Mouse (Mus musculus) hindbrain, embryonic 13.5 days (tissue): ENCODE measurements around the gene Gabrb3. TPM values are rescaled to one million over a fixed set of nuclear protein-coding genes. Genes with fewer than 3 reads are reported as not detected.

Experiments used
- ATAC-seq: fragments of 200-750 bp; cut with Nextera tagmentation; 2 replicates; pipeline ENCODE4 v1.8.0; 2017; ENCODE audit warnings: moderate TSS enrichment; ENCODE audit not compliant: low FRiP score
- H3K27ac ChIP-seq: fragments of 300-500 bp; sonication (generic); 2 replicates; pipeline ENCODE4 v1.5.1; 2015; ENCODE audit warnings: inconsistent platforms, mild to moderate bottlenecking, moderate library complexity
- H3K27me3 ChIP-seq: fragments of 300-500 bp; sonication (generic); 2 replicates; pipeline ENCODE4 v1.6.1; 2015; ENCODE audit warnings: mild to moderate bottlenecking, inconsistent platforms
- H3K36me3 ChIP-seq: fragments of 300-500 bp; sonication (generic); 2 replicates; pipeline ENCODE4 v1.6.1; 2015; ENCODE audit warnings: mild to moderate bottlenecking, inconsistent platforms
- H3K4me1 ChIP-seq: fragments of 300-500 bp; sonication (generic); replicated peaks from 2 replicates; pipeline ENCODE4 v1.6.1; 2015; ENCODE audit warnings: inconsistent platforms
- H3K4me2 ChIP-seq: fragments of 300-500 bp; sonication (generic); 2 replicates; pipeline ENCODE4 v1.6.1; 2015; ENCODE audit warnings: inconsistent platforms, mild to moderate bottlenecking, moderate library complexity
- H3K4me3 ChIP-seq: fragments of 300-500 bp; sonication (generic); 2 replicates; pipeline ENCODE4 v1.5.1; 2015; ENCODE audit warnings: mild to moderate bottlenecking, inconsistent platforms
- H3K9ac ChIP-seq: fragments of 300-500 bp; sonication (generic); 2 replicates; pipeline ENCODE4 v1.6.1; 2015; ENCODE audit warnings: mild to moderate bottlenecking, inconsistent platforms
- H3K9me3 ChIP-seq: fragments of 300-500 bp; sonication (generic); 2 replicates; pipeline ENCODE4 v1.6.1; 2016; ENCODE audit warnings: inconsistent platforms
- WGBS: fragments of 180-500 bp; shearing (Covaris S2); methylation state at CpG from one replicate; pipeline ENCODE4 v1.1.7; 2015; 5-methylcytosine and 5-hydroxymethylcytosine counted together
- polyA plus RNA-seq: library from polyadenylated mRNA; unstranded; fragments of >200 nt; fragmentation: Nextera tagmentation; extraction: Ambion mirVana; gene quantifications from 2 replicates; pipeline ENCODE4 v1.2.1, GENCODE M21; 2015

Gabrb3 gene
- polyA plus RNA-seq, 1 experiment from 2014 or later, result 32.3 TPM

DNA sequence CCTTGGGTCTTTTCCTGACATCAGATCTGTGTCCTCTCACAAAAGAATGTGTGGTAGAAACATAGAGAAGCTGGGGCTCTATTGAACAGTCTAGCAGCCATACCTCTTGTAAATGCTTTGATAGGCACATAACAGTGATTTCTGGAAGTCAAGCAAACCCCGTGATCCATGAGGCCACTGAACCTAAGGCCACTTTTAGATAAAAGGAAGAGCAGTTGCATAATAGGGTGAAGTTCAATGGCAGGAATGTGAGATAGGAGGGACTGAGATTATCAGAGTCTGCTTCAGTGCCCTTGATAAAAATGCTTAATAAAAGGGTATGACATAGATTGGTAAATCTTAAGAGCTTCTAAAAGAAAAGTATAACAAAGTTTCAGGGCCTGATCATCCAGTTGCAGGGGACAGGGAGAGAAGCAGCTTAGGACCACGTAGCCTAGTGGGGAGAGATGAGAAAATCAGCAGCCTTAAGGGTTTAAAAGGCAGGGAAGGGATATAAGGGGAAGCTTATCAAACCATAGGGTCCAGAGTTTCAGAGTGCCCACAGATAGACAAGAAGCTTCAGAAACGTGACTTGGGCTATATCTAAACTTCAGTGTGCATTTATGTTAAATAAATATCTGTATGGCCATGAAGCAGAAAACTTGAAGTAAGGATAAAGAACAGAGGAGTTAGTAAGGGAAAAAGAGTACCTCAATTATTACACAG is 141.4 kb downstream of the Gabrb3 start:
- Histone ChIP-seq H3K27ac (no peak overlapping the region), H3K4me3 (no peak overlapping the region), H3K9ac (no peak overlapping the region), H3K27me3 (no peaks in the 10 kb centered on the region), H3K4me2 (no peak overlapping the region), H3K36me3 (no peaks in the 10 kb centered on the region), H3K4me1 (no peaks in the 10 kb centered on the region), H3K9me3 (no peaks in the 10 kb centered on the region)
- ATAC-seq, result no peak
- 75% methylated on average over 3 of the region's 3 CpGs for WGBS

DNA sequence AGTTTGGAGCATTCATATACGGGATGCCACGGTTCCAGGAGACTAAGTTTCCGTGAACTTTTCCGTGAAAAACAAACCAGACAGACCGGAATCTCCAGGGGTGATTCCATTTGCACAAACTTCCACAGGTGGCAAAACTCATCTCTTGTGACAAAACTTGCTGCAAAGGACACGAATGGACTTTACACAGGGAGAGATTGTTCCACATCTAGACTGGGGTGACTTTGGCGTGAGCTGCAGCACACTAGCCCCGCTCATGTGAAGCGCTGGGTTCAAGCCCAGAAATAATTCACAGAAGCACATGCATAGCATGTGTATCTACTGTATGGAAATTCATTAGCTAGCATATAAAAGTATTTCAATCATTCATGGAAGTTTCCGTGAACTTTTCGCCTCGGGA is 144.9 kb downstream of the Gabrb3 start:
- no peaks in the 10 kb centered on the region for H3K4me1 ChIP-seq
- no peak for ATAC-seq
- H3K27me3 ChIP-seq, result no peaks in the 10 kb centered on the region
- H3K4me3 ChIP-seq, result no peak overlapping the region
- H3K27ac ChIP-seq, result no peak overlapping the region
- H3K36me3 ChIP-seq, result no peaks in the 10 kb centered on the region
- WGBS, result 95% methylated on average over 12 of the region's 12 CpGs
- no peak overlapping the region for H3K4me2 ChIP-seq
- no peak overlapping the region for H3K9ac ChIP-seq
- H3K9me3 ChIP-seq, result no peaks in the 10 kb centered on the region

DNA sequence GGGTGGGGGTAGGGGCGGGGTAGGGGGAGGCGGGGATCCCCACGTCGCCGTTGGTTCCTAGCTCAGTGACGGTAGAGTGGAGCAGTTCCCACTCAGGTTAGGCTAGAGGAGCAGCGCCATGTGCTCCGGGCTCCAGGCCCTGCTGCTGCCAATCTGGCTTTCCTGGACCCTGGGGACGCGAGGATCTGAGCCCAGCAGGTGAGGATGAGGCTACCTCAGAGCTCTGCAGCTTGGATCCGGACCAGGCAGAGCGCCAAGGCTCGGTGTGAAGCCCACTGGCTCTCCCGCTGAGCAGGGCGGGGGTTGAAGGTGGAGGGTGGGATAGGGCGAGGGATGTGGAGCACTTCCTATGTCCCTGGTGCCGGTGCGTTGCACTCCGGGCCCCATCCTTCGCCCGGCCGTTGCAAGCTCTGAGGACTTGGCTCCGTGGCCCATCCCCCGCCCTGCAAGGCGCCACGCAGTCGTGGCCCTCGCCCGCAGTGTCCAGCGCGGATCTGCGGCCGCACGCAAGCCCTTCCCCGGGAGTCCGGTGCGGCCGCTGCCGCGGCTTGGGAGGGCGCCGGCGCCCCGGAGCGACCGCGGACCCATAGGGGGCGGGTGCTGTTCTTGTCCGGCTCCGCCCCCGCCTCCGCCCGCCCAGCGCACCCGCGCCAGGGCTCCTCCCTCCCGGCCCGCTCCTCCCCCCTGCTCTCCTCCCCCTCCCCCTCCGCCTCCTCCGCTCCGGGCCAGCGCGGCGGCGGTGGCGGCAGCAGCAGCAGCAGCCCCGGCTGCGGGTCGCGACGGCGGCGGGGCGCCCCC is 171.2 kb downstream of the Gabrb3 start:
- 0 out of 2 replicates have a peak, but pooled peaks cover 5% of the 10 kb centered on the region for H3K27me3 ChIP-seq
- no peaks in the 10 kb centered on the region for H3K9me3 ChIP-seq
- H3K4me1 ChIP-seq, result peaks cover 25% of the 10 kb centered on the region
- peak overlapping the region; percentile 94 for H3K27ac ChIP-seq
- peak overlapping the region; percentile 84 for H3K4me2 ChIP-seq
- H3K9ac ChIP-seq, result peak overlapping the region; percentile 89
- H3K36me3 ChIP-seq, result no peaks in the 10 kb centered on the region
- ATAC-seq, result peak; percentile 93
- WGBS, result under 1% methylated on average over 59 of the region's 74 CpGs
- H3K4me3 ChIP-seq, result peak overlapping the region; percentile 82

DNA sequence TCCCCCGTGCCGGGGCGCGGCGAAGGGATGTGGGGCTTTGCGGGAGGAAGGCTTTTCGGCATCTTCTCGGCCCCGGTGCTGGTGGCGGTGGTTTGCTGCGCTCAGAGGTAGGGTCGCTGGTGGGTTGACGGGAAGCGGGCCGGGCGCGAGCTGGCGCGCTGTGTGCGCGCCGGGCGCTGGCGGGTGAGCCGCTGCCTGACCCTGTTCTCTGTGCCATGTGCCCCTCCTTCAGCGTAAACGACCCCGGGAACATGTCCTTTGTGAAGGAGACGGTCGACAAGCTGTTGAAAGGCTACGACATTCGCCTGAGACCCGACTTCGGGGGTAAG is 171.7 kb downstream of the Gabrb3 start:
- Histone ChIP-seq H3K4me3 (peak overlapping the region; percentile 82), H3K9ac (peak overlapping the region; percentile 89), H3K4me1 (peaks cover 25% of the 10 kb centered on the region), H3K27me3 (0 out of 2 replicates have a peak, but pooled peaks cover 5% of the 10 kb centered on the region), H3K27ac (peak overlapping the region; percentile 94), H3K36me3 (no peaks in the 10 kb centered on the region), H3K4me2 (peak overlapping the region; percentile 84), H3K9me3 (no peaks in the 10 kb centered on the region)
- under 1% methylated on average over 30 of the region's 34 CpGs for WGBS
- peak; percentile 82 for ATAC-seq

DNA sequence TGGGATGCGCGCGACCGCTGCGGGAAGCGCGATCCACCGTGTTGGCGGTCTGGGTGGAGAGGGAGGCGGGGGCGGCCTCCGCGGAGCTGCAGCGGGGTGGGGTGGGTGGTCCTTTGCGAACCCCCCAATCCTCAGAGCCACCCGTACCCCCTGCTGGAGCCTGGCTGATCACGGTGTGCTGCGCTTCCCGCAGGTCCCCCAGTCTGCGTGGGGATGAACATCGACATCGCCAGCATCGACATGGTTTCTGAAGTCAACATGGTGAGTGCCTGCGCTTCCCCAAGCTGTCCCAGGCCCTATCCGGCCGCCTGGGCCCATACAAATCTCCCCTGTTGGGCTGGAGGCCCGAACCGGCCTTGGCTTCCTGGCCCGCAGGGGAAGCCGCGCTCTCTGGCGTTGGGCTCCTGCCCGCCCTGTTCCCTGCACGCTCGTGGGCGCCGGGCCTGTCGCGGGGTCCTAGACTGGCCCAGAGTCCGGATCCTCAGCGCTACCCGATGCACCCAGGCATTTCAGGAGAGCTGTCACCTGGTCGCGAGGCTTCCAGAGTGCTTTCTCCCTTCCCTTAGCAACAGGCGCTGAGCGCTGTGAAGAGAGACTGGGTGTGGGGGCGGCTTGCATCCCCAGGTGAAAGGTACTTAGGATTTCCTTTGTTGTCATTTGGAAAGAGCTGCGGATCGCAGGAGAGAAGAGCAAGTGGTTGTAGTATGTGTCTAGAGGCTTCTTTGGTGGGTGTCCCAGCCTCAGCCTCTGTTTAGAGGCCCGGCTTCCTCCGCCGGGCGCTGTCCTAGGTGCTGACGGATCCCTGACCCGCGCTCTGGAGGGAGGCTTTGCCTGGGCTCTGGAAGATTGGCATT is 172.3 kb downstream of the Gabrb3 start:
- Histone ChIP-seq H3K36me3 (no peaks in the 10 kb centered on the region), H3K9ac (peak overlapping the region; percentile 89), H3K27ac (peak overlapping the region; percentile 94), H3K4me3 (peak overlapping the region; percentile 82), H3K9me3 (no peaks in the 10 kb centered on the region), H3K4me2 (peak overlapping the region; percentile 84), H3K4me1 (peaks cover 25% of the 10 kb centered on the region), H3K27me3 (0 out of 2 replicates have a peak, but pooled peaks cover 5% of the 10 kb centered on the region)
- under 1% methylated on average over 54 of the region's 56 CpGs for WGBS
- ATAC-seq, result peak; percentile 44

DNA sequence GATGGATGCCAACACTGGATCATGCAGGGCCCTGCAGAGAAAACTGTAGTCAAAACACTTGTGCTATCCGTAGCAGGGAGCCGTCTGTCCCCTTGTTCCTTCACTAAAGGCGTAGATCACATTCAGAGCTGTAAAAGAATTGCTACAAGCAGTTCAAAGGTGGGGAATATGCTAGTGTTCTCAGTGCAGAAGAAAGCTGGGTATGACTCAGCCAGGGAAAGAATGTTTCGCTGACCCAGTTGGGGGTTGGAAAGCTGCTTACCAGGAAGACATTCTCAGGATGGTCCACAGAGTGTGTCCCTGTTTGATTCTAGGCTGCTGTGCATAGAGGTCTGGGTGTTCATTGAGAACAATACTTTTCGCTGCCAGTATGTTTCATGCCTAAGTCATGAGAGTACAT is 177.8 kb downstream of the Gabrb3 start:
- ATAC-seq, result no peak; the same call in 1 of the 2 replicates
- 71% methylated on average over 5 of the region's 5 CpGs for WGBS
- Histone ChIP-seq H3K27me3 (no peaks in the 10 kb centered on the region), H3K9me3 (no peaks in the 10 kb centered on the region), H3K4me3 (no peak overlapping the region), H3K4me1 (peaks cover 17% of the 10 kb centered on the region), H3K36me3 (no peaks in the 10 kb centered on the region), H3K9ac (no peak overlapping the region), H3K27ac (no peak overlapping the region), H3K4me2 (no peak overlapping the region)

DNA sequence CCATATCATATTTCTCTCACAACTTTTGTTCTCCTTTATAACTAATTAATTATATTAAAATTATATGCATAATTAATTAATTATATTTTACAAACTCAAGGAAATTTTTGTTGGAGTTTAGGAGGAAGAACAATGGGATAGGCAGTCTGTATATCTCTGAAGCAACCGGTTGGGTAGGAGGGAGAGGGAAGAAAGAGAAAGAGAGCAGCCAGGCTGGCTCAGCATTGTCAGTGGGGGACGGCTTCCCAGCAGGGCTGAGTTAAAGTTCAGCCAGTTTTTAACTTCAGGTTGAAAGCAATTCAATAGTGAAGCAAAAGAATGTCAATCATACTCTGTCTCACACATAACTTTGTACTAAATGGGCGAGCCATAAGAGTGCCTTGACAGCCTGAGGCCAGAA is 199.2 kb downstream of the Gabrb3 start:
- Histone ChIP-seq H3K9me3 (no peaks in the 10 kb centered on the region), H3K4me2 (no peak overlapping the region), H3K9ac (no peak overlapping the region), H3K4me3 (no peak overlapping the region), H3K27me3 (no peaks in the 10 kb centered on the region), H3K36me3 (no peaks in the 10 kb centered on the region), H3K4me1 (no peaks in the 10 kb centered on the region), H3K27ac (no peak overlapping the region)
- ATAC-seq, result no peak
- 10% methylated on average over 3 of the region's 3 CpGs for WGBS

DNA sequence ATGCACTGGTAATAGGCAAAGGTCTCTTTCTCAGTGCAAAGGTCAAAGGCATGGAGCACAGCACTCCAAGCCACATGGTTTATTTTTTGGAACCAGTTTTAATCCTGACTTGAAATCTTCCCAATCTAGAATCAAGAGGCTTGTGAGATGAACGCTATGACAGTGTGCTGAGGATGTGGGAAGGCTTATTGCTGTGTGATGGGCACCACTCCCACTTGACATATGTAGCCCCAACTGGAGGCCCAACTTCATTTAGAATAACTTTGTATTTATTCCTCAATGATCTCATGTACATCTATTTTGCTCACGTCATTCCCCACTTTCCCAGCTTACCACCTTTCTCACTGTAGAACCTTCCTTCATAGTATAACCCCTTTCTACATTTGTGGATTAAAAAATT is 200.5 kb downstream of the Gabrb3 start:
- H3K9me3 ChIP-seq, result no peaks in the 10 kb centered on the region
- H3K4me3 ChIP-seq, result no peak overlapping the region
- WGBS, result 93% methylated on average over 2 of the region's 2 CpGs
- H3K27ac ChIP-seq, result no peak overlapping the region
- no peak overlapping the region for H3K4me2 ChIP-seq
- ATAC-seq, result no peak
- no peaks in the 10 kb centered on the region for H3K27me3 ChIP-seq
- no peak overlapping the region for H3K9ac ChIP-seq
- no peaks in the 10 kb centered on the region for H3K4me1 ChIP-seq
- H3K36me3 ChIP-seq, result no peaks in the 10 kb centered on the region

DNA sequence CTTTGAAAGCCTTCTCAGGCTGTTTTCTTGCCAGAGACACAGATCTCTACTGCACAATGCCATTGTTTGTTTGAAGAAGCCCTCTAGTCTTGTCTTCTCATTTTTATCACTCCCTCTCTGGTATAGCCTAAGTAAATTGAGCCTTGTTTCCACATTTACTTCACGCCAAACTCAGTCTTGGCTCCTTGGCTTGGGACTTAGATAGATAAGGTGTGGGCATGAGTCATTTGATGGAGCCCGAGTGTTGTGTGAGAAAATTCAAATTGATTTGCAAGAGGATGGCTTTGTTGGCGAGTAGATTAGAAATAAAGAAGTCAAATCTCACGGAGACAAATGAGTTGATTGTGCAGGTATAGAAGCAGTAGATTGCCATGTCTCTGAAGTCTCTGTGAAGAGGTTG is 204.2 kb downstream of the Gabrb3 start:
- H3K9me3 ChIP-seq, result no peaks in the 10 kb centered on the region
- no peak overlapping the region for H3K4me2 ChIP-seq
- H3K4me3 ChIP-seq, result no peak overlapping the region
- no peak for ATAC-seq
- H3K4me1 ChIP-seq, result no peaks in the 10 kb centered on the region; the same call in 1 of the 2 replicates
- H3K27me3 ChIP-seq, result no peaks in the 10 kb centered on the region
- no peak overlapping the region for H3K27ac ChIP-seq
- WGBS, result 84% methylated on average over 4 of the region's 4 CpGs
- no peak overlapping the region for H3K9ac ChIP-seq
- H3K36me3 ChIP-seq, result no peaks in the 10 kb centered on the region

DNA sequence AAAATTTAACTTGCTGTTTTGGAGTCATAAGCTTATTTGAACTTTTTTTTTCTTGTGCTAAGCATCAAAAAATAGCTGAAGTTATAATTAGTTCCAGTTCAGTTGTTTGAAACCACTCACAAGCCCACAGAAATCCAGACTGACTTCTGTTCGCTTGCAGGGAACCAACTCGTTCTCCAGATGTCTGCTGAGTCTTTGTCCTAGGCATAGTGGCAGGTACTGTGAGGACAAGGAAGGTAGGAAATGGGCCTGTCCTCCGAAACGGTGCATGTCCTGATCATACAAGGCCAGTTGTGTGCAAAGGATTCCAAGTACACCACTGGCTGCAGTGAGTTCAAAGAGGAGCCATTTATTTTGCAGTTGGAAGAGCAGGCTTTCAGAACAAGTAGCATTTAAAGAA is 215.5 kb downstream of the Gabrb3 start:
- Histone ChIP-seq H3K9ac (no peak overlapping the region), H3K4me1 (0 out of 2 replicates have a peak, but pooled peaks cover 3% of the 10 kb centered on the region), H3K4me3 (no peak overlapping the region), H3K36me3 (no peaks in the 10 kb centered on the region), H3K4me2 (no peak overlapping the region), H3K27me3 (no peaks in the 10 kb centered on the region), H3K9me3 (no peaks in the 10 kb centered on the region), H3K27ac (no peak overlapping the region)
- ATAC-seq, result no peak
- WGBS, result 73% methylated on average over 4 of the region's 4 CpGs

DNA sequence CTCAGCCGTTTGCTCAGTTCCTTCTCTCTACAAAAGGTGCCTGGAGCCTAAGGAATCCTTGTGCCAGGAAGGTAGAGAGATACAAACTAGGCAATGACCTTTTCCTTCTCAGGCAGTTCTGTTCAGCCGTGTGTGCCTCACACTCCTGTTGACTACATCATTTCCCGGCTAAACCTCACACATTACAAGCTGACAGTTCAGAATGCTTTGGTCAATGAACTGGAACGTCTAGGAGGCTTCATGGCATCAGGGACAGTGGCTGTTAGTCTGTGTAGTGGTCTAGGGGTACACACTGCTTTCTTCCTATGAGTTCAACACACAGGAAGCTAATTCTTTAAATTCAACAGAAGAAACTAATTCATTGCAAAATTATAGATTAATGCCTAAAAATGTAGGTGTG is 216.2 kb downstream of the Gabrb3 start:
- Histone ChIP-seq H3K4me1 (0 out of 2 replicates have a peak, but pooled peaks cover 3% of the 10 kb centered on the region), H3K27ac (no peak overlapping the region), H3K36me3 (no peaks in the 10 kb centered on the region), H3K4me3 (no peak overlapping the region), H3K27me3 (no peaks in the 10 kb centered on the region), H3K4me2 (no peak overlapping the region), H3K9ac (no peak overlapping the region), H3K9me3 (no peaks in the 10 kb centered on the region)
- WGBS, result 54% methylated on average over 4 of the region's 4 CpGs
- 0 out of 2 replicates have a peak, but pooled peaks have one; percentile 49 for ATAC-seq

DNA sequence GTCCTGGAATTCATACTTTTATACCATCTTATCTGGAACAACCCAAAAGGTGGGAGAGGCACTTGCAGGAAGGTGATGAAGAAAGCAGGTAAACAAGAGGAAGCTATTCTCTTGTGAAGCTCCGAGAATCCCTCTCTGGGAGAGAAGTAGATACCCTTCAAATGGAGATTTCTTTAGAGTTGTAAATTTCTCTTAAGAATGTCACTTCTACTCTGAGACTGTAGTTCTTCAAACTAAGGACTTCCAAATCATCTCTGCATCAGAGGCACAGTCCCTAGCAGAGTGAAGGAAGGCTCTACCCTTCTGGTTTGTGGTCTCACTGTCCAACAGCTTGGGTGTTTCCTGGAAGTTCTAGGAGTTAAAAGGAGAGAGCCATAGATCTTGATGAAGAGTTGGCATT is 221.3 kb downstream of the Gabrb3 start:
- no peak overlapping the region for H3K4me2 ChIP-seq
- no peaks in the 10 kb centered on the region for H3K27me3 ChIP-seq
- H3K9me3 ChIP-seq, result no peaks in the 10 kb centered on the region
- no peak overlapping the region for H3K9ac ChIP-seq
- no peak overlapping the region for H3K4me3 ChIP-seq
- no peak for ATAC-seq
- no peaks in the 10 kb centered on the region for H3K4me1 ChIP-seq
- WGBS, result 47% methylated on average over 1 of the region's 1 CpGs
- no peak overlapping the region for H3K27ac ChIP-seq
- no peaks in the 10 kb centered on the region for H3K36me3 ChIP-seq
